Mouse (Mus musculus): ENCODE measurements at regions not wholly inside any gene's neighbourhood (a gene's known extent, or its start where the extent isn't known, plus 50 kb on each side); places are given as distances from the start of the nearest gene placed in this dataset.

DNA sequence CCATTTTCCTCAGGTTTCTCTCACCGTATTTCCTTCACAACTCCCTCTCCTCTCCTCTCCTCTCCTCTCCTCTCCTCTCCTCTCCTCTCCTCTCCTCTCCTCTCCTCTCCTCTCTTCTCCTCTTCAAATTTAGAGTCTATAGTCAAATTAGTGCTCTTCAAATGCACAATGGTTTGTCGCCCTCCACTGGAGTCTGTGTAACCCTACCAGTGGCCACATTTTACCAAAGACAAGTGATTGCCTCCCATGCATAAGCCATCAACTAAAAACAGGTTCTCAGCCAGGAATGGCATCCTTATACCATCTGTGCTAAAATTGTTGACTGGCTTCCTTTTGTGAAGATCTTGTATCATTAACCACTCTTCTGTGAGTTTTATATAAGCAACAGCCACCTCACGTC lies 979.5 kb upstream of the Adam24 start:
- DNase-seq (ENCODE audit: low read depth, low spot score), result peak; percentile 51

GRCm38 (mm10) chr8:39705843-39706242 lies 969.0 kb upstream of the Adam24 start:
- DNase-seq (ENCODE audit: low read depth, low spot score), result no peak

- DNase-seq (ENCODE audit: low read depth, low spot score), result no peak
These were observed 932.5 kb upstream of the Adam24 start for GRCm38 (mm10) chr8:39742377-39742776.

GRCm38 (mm10) chr8:39746225-39746624 lies 928.7 kb upstream of the Adam24 start:
- no peak for DNase-seq (ENCODE audit: low read depth, low spot score)

- no peak for DNase-seq (ENCODE audit: low read depth, low spot score)
These were observed 915.0 kb upstream of the Adam24 start for GRCm38 (mm10) chr8:39759905-39760304.

GRCm38 (mm10) chr8:39779449-39779848 lies 895.4 kb upstream of the Adam24 start:
- DNase-seq (ENCODE audit: low read depth, low spot score), result peak; percentile 6

GRCm38 (mm10) chr8:39780169-39780568 lies 894.7 kb upstream of the Adam24 start:
- DNase-seq (ENCODE audit: low read depth, low spot score), result no peak

DNA sequence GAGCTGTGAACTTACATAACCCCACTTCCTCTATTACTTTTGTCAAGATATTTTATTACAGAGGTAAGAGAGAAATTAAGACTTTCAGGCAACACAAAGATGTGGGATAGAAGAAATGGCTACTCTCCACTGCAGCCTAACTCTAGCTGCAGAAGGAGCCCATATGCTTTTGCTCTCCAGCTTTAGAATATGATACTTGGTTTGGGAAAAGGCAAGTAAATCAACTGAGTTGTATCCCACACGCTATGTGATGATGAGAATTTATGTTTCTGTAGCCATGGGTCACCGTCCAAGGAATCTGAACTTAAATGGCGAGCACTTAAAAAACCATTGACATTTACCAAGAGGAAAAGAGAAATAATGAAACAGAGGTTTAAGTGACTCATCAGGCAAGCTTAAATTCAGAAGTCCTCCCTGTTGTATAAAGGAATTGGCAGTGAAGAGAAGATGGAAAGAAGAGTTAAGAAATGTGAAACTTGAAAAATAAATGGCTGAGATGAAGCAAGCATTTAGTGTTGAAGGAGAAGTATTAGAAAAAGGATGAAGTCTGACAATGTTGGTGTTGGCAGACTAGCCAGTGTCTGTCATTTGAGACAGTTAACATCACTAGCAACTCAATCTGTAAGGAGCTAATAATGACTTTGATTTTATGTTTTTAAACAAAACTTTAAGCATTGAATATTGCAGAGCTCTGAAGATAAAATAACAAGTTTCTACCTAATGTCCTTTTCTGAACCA lies 893.3 kb upstream of the Adam24 start:
- DNase-seq (ENCODE audit: low read depth, low spot score), result no peak

- no peak for DNase-seq (ENCODE audit: low read depth, low spot score)
These were observed 892.7 kb upstream of the Adam24 start for GRCm38 (mm10) chr8:39782162-39782530.

All from R1 (cell line).